Mouse (Mus musculus) naive thymus-derived CD4-positive, alpha-beta T cell, adult 2 months (primary cell): Measurements from ENCODE around the gene Reck.
A peak's percentile ranks its signal among the peaks of the same experiment; 100 is the strongest.

Experiments used
- DNase-seq: peaks from one replicate; pipeline ENCODE4 v3.0.0-alpha.2; 2011; ENCODE audit warnings: low read depth

The Reck gene

GRCm38 (mm10) chr4:43970393-43971330 lies 95.3 kb downstream of the Reck start:
- DNase-seq = peak; percentile 66

GRCm38 (mm10) chr4:43971541-43972136 lies 96.3 kb downstream of the Reck start:
- peak; percentile 54 for DNase-seq

GRCm38 (mm10) chr4:43972137-43972591 lies 96.8 kb downstream of the Reck start:
- DNase-seq = peak; percentile 84

GRCm38 (mm10) chr4:43973526-43973981 lies 98.2 kb downstream of the Reck start:
- DNase-seq = peak; percentile 78

GRCm38 (mm10) chr4:43974914-43975616 lies 99.7 kb downstream of the Reck start:
- no peak for DNase-seq

GRCm38 (mm10) chr4:43976223-43976740 lies 101.0 kb downstream of the Reck start:
- DNase-seq = no peak

GRCm38 (mm10) chr4:43978521-43979443 lies 103.5 kb downstream of the Reck start:
- DNase-seq = no peak

GRCm38 (mm10) chr4:43979746-43980145 lies 104.4 kb downstream of the Reck start:
- no peak for DNase-seq

- no peak for DNase-seq
Observed at GRCm38 (mm10) chr4:43980236-43980635, 104.9 kb downstream of the Reck start.

GRCm38 (mm10) chr4:43980846-43981245 lies 105.5 kb downstream of the Reck start:
- no peak for DNase-seq

- no peak for DNase-seq
Observed at GRCm38 (mm10) chr4:43981251-43981650, 105.9 kb downstream of the Reck start.

- peak; percentile 96 for DNase-seq
Observed at GRCm38 (mm10) chr4:43982053-43982732, 106.9 kb downstream of the Reck start.

- no peak for DNase-seq
Observed at GRCm38 (mm10) chr4:43983181-43983580, 107.9 kb downstream of the Reck start, which contains the start of gene Ccin. Gene Ccin (plus strand): TSS chr4:43983483.

- DNase-seq = no peak
Observed at GRCm38 (mm10) chr4:43983756-43984155, 108.4 kb downstream of the Reck start.

- no peak for DNase-seq
Observed at GRCm38 (mm10) chr4:43984326-43984725, 109.0 kb downstream of the Reck start.

- DNase-seq = no peak
Observed at GRCm38 (mm10) chr4:43988976-43989375, 113.6 kb downstream of the Reck start.

GRCm38 (mm10) chr4:43993072-43993471 lies 117.7 kb downstream of the Reck start:
- no peak for DNase-seq

GRCm38 (mm10) chr4:43994342-43994741 lies 119.0 kb downstream of the Reck start:
- DNase-seq = no peak
